Mouse (Mus musculus): ENCODE measurements around the gene F11r. TPM values are rescaled to one million over a fixed set of nuclear protein-coding genes. Genes with fewer than 3 reads are reported as not detected.

Gene F11r
- polyA plus RNA-seq, 1 experiment from 2014 or later: 33.8 TPM

DNA sequence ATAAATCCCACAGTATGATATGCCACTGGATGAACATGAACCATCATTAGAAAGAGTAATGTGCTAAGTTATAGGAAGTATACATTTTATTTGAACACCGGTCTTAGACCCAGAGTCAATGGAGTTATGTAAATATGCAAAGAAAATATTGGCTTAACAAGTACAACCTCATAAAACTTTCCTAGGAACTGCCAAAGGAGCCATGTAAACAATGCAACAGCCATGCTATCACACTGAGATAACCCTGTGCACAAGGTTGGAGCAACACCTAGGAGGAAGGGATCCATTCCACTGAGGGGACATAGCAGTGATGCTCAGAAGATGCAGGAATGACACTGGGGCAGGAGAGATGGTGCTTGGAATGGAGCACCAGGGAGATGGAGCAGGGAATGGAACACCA, 76.4 kb downstream of the F11r start:
- CTCF ChIA-PET: interaction anchor here (1.4 to 1.6 kb wide), 3 partner anchors 16 to 52 kb away, joined by 3 to 7 read pairs (median 5); no protein-coding TSS in a partner anchor
- in situ Hi-C loops (cut with MboI; ENCODE audit: low pct_unique_long_range_greater_than_20kb): no loop called here
- POLR2A ChIA-PET: interaction anchor here (1.0 kb wide), 1 partner anchor 10 kb away, joined by 6 read pairs; the partner anchor contains the start of gene Alyref2
- TF ChIP-seq CTCF (IDR thresholded peaks at IDR 0.05): no peak
- ATAC-seq (no peak), DNase-seq (ENCODE audit: low read depth, low spot score) (no peak)
- H3K27me3 ChIP-seq: no peaks in the 10 kb centered on the region

Other genes starting within 250 kb of the F11r start
- gene Pcp4l1, start 241.3 kb upstream of the F11r start, polyA plus RNA-seq (2021): 0.08 TPM
- 0.54 TPM for gene Nr1i3, start 223.6 kb upstream of the F11r start, polyA plus RNA-seq (2021)
- gene Tomm40l, start 215.0 kb upstream of the F11r start, polyA plus RNA-seq (2021): 65.5 TPM
- not detected for gene Apoa2, start 212.5 kb upstream of the F11r start, polyA plus RNA-seq (2021)
- gene Fcer1g, start 203.2 kb upstream of the F11r start, polyA plus RNA-seq (2021): 0.49 TPM
- gene Adamts4, start 187.1 kb upstream of the F11r start, polyA plus RNA-seq (2021): 21.8 TPM
- gene Ndufs2, start 186.1 kb upstream of the F11r start, polyA plus RNA-seq (2021): 436 TPM
- 57.5 TPM for gene B4galt3, start 167.2 kb upstream of the F11r start, polyA plus RNA-seq (2021)
- gene Ppox, start 156.3 kb upstream of the F11r start, polyA plus RNA-seq (2021): 41.9 TPM
- gene Usp21, start 149.5 kb upstream of the F11r start, polyA plus RNA-seq (2021): 64.9 TPM
- 117 TPM for gene Ufc1, start 142.5 kb upstream of the F11r start, polyA plus RNA-seq (2021)
- gene Dedd, start 108.4 kb upstream of the F11r start, polyA plus RNA-seq (2021): 55.0 TPM
- 74.1 TPM for gene Nit1, start 91.9 kb upstream of the F11r start, polyA plus RNA-seq (2021)
- gene Pfdn2, start 91.9 kb upstream of the F11r start, polyA plus RNA-seq (2021): 164 TPM
- gene Klhdc9, start 76.7 kb upstream of the F11r start, polyA plus RNA-seq (2021): not detected
- gene Nectin4, start 67.4 kb upstream of the F11r start, polyA plus RNA-seq (2021): 0.04 TPM
- gene Arhgap30, start 48.6 kb upstream of the F11r start, polyA plus RNA-seq (2021): not detected
- gene Usf1, start 26.2 kb upstream of the F11r start, polyA plus RNA-seq (2021): 106 TPM
- 1.2 TPM for gene Tstd1, start 18.7 kb upstream of the F11r start, polyA plus RNA-seq (2021)
- gene Alyref2, start 65.9 kb downstream of the F11r start, polyA plus RNA-seq (2021): 5.5 TPM
- gene Itln1, start 97.8 kb downstream of the F11r start, polyA plus RNA-seq (2021): 1.0 TPM
- not detected for gene Cd244a, start 121.7 kb downstream of the F11r start, polyA plus RNA-seq (2021)
- not detected for gene Ly9, start 169.9 kb downstream of the F11r start, polyA plus RNA-seq (2021)
- not detected for gene Slamf7, start 215.5 kb downstream of the F11r start, polyA plus RNA-seq (2021)
- not detected for gene Cd48, start 244.5 kb downstream of the F11r start, polyA plus RNA-seq (2021)

Measured in Patski (cell line).